Comparison of ENCODE assay signal across 18 mouse cellular contexts in the genomic region with DNA sequence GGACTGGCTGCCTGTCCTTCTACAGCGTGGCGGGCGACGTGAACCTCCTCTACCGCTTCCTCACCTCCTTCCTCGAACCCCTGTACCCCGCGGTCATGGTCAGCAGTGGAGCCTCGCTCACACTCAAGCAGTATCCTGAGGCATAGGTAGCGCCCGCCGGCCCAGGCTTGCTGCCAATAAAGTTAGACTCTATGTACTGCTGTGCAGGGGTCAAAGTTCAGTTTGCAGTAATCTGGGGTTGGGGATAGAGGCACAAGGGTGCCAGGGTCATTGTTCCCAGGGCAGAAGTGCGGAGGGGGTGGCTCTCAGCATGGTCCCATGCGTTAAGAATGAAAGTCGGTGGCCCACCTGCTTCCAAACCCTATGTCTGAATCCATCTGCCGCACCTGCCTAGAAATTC. TPM values are rescaled to one million over a fixed set of nuclear protein-coding genes. Genes with fewer than 3 reads are reported as not detected.
DNase-seq lines count a peak whose midpoint lies in the region; ATAC-seq and TF ChIP-seq lines count a peak whose summit lies in the region.
"Had no signal": no experiment of that assay in that cellular context is flagged by ENCODE, and none has a peak within 500 bp of the region (broad histone marks: within the 10 kb centered on the region; RNA-seq: fewer than 3 reads in every experiment).

No protein-coding gene starts in this region.

- H3K4me3 ChIP-seq in forebrain, embryonic 10.5 days = no peak overlapping the region
- H3K4me3 ChIP-seq in forebrain, postnatal 0 days (ENCODE audit: low read depth, low read length) = no peak overlapping the region
- H3K4me3 ChIP-seq in kidney, embryonic 14.5 days (ENCODE audit: low read length) = no peak overlapping the region
- H3K4me3 ChIP-seq in liver, embryonic 11.5 days (ENCODE audit: low read depth, low read length) = no peak overlapping the region
- no peak overlapping the region for H3K4me3 ChIP-seq in stomach, postnatal 0 days (ENCODE audit: low read depth, low read length)
- H3K4me3 ChIP-seq: embryonic facial prominence, embryonic 13.5 days; hindbrain, embryonic 13.5 days; neural tube, embryonic 12.5 days had no signal

- H3K27me3 ChIP-seq in forebrain, embryonic 10.5 days (ENCODE audit: poor library complexity, severe bottlenecking) = peaks cover 9% of the 10 kb centered on the region; the same call in 1 of the 2 replicates
- H3K27me3 ChIP-seq in forebrain, postnatal 0 days (ENCODE audit: insufficient read depth, low read length) = no peaks in the 10 kb centered on the region
- H3K27me3 ChIP-seq in kidney, embryonic 14.5 days (ENCODE audit: control insufficient read depth, insufficient read depth, low read length) = no peaks in the 10 kb centered on the region; the same call in 1 of the 2 replicates
- H3K27me3 ChIP-seq in liver, embryonic 11.5 days (replicated peaks; ENCODE audit: control insufficient read depth, insufficient read depth, low read length) = no peaks in the 10 kb centered on the region
- no peaks in the 10 kb centered on the region for H3K27me3 ChIP-seq in stomach, postnatal 0 days (ENCODE audit: control insufficient read depth, insufficient read depth, low read length)
- H3K27me3 ChIP-seq: embryonic facial prominence, embryonic 13.5 days; neural tube, embryonic 12.5 days had no signal

- ATAC-seq in forebrain, postnatal 0 days = no peak
- no peak for ATAC-seq in kidney, embryonic 14.5 days (ENCODE audit: low FRiP score, low TSS enrichment)
- no peak; the same call in 1 of the 2 replicates for ATAC-seq in liver, embryonic 11.5 days (replicated peaks; ENCODE audit: low FRiP score)
- ATAC-seq in stomach, postnatal 0 days (ENCODE audit: low FRiP score, low TSS enrichment) = peak; percentile 34; the same call in 1 of the 2 replicates

- DNase-seq in forebrain, embryonic 10.5 days (ENCODE audit: extremely low spot score, low spot score) = no peak
- DNase-seq in forebrain, postnatal 0 days = no peak
- no peak for DNase-seq in liver, embryonic 11.5 days (ENCODE audit: low spot score)
- DNase-seq in stomach, postnatal 0 days (ENCODE audit: low spot score) = peak; percentile 41
- DNase-seq in thymus, adult 18-20 months = no peak
- DNase-seq in left cerebral cortex, postnatal 36 days (ENCODE audit: low spot score in 2 of 2) = no peak
- DNase-seq in heart, adult 8-10 months (ENCODE audit: low spot score) = no peak
- DNase-seq: adrenal gland, postnatal 10 days; cerebellum, postnatal 36 days; gastrocnemius, postnatal 36 days; lung, adult 18-20 months had no signal

- WGBS in forebrain, embryonic 10.5 days = 89% methylated on average over 16 of the region's 16 CpGs
- 89% methylated on average over 16 of the region's 16 CpGs for WGBS in forebrain, postnatal 0 days
- 91% methylated on average over 16 of the region's 16 CpGs for WGBS in kidney, embryonic 14.5 days
- 75% methylated on average over 16 of the region's 16 CpGs for WGBS in liver, embryonic 11.5 days
- WGBS in stomach, postnatal 0 days = 76% methylated on average over 16 of the region's 16 CpGs

- no peaks in the 10 kb centered on the region for H3K9me3 ChIP-seq in forebrain, embryonic 10.5 days
- no peaks in the 10 kb centered on the region for H3K9me3 ChIP-seq in forebrain, postnatal 0 days (ENCODE audit: low read length)
- H3K9me3 ChIP-seq in kidney, embryonic 14.5 days (ENCODE audit: control insufficient read depth, low read length) = no peaks in the 10 kb centered on the region
- H3K9me3 ChIP-seq in liver, embryonic 11.5 days (ENCODE audit: control insufficient read depth, low read length) = no peaks in the 10 kb centered on the region
- no peaks in the 10 kb centered on the region for H3K9me3 ChIP-seq in stomach, postnatal 0 days (ENCODE audit: control insufficient read depth, low read length)
- H3K9me3 ChIP-seq: embryonic facial prominence, embryonic 13.5 days; hindbrain, embryonic 13.5 days; neural tube, embryonic 12.5 days had no signal

- H3K36me3 ChIP-seq in forebrain, embryonic 10.5 days (replicated peaks) = no peaks in the 10 kb centered on the region
- H3K36me3 ChIP-seq in forebrain, postnatal 0 days (ENCODE audit: insufficient read depth) = no peaks in the 10 kb centered on the region
- H3K36me3 ChIP-seq in kidney, embryonic 14.5 days (ENCODE audit: control insufficient read depth, insufficient read depth, low read length) = no peaks in the 10 kb centered on the region
- H3K36me3 ChIP-seq in liver, embryonic 11.5 days (ENCODE audit: control insufficient read depth, insufficient read depth, low read length) = no peaks in the 10 kb centered on the region
- no peaks in the 10 kb centered on the region for H3K36me3 ChIP-seq in stomach, postnatal 0 days (ENCODE audit: control insufficient read depth, insufficient read depth, low read length)
- H3K36me3 ChIP-seq: embryonic facial prominence, embryonic 13.5 days; hindbrain, embryonic 13.5 days; neural tube, embryonic 12.5 days had no signal

- no peak for TF ChIP-seq CTCF in forebrain, postnatal 0 days (IDR thresholded peaks at IDR 0.05; ENCODE audit: low read depth)
- TF ChIP-seq CTCF in stomach, postnatal 0 days (IDR thresholded peaks at IDR 0.05; ENCODE audit: low read depth) = no peak

- peaks cover 33% of the 10 kb centered on the region for H3K4me1 ChIP-seq in forebrain, embryonic 10.5 days
- no peaks in the 10 kb centered on the region for H3K4me1 ChIP-seq in forebrain, postnatal 0 days (ENCODE audit: insufficient read depth)
- H3K4me1 ChIP-seq in kidney, embryonic 14.5 days (ENCODE audit: control insufficient read depth, insufficient read depth, low read length) = peaks cover 19% of the 10 kb centered on the region
- peaks cover 5% of the 10 kb centered on the region for H3K4me1 ChIP-seq in liver, embryonic 11.5 days (replicated peaks; ENCODE audit: control insufficient read depth, insufficient read depth, low read length)
- no peaks in the 10 kb centered on the region for H3K4me1 ChIP-seq in stomach, postnatal 0 days (replicated peaks; ENCODE audit: control insufficient read depth, insufficient read depth)
- H3K4me1 ChIP-seq: hindbrain, embryonic 13.5 days; neural tube, embryonic 12.5 days had no signal

- H3K27ac ChIP-seq in forebrain, embryonic 10.5 days = 0 out of 2 replicates have a peak overlapping the region, but pooled peaks have one; percentile 16
- H3K27ac ChIP-seq in forebrain, postnatal 0 days (ENCODE audit: low read depth, low read length) = no peak overlapping the region
- peak overlapping the region; percentile 57; the same call in 1 of the 2 replicates for H3K27ac ChIP-seq in kidney, embryonic 14.5 days (ENCODE audit: low read depth, low read length)
- H3K27ac ChIP-seq in liver, embryonic 11.5 days (ENCODE audit: low read depth, low read length) = peak overlapping the region; percentile 74
- no peak overlapping the region for H3K27ac ChIP-seq in stomach, postnatal 0 days (replicated peaks)
- H3K27ac ChIP-seq: embryonic facial prominence, embryonic 13.5 days; hindbrain, embryonic 13.5 days; neural tube, embryonic 12.5 days had no signal

- TF ChIP-seq EP300 in stomach, postnatal 0 days (optimal IDR thresholded peaks at IDR 0.05) = no peak

- no peak overlapping the region for H3K4me2 ChIP-seq in forebrain, postnatal 0 days (ENCODE audit: low read depth)
- H3K4me2 ChIP-seq in kidney, embryonic 14.5 days (replicated peaks; ENCODE audit: low read depth, low read length) = no peak overlapping the region
- H3K4me2 ChIP-seq in liver, embryonic 11.5 days = no peak overlapping the region
- no peak overlapping the region for H3K4me2 ChIP-seq in stomach, postnatal 0 days (replicated peaks; ENCODE audit: low read depth)
- H3K4me2 ChIP-seq: embryonic facial prominence, embryonic 13.5 days; hindbrain, embryonic 13.5 days; neural tube, embryonic 12.5 days had no signal

- intact Hi-C loops in left cerebral cortex, postnatal 36 days (cut with DNase I) = no loop called here

- no peak overlapping the region for H3K9ac ChIP-seq in forebrain, postnatal 0 days
- no peak overlapping the region for H3K9ac ChIP-seq in kidney, embryonic 14.5 days (ENCODE audit: low read depth, low read length)
- H3K9ac ChIP-seq in liver, embryonic 11.5 days (ENCODE audit: low read depth, low read length) = no peak overlapping the region
- H3K9ac ChIP-seq in stomach, postnatal 0 days (ENCODE audit: low read length) = no peak overlapping the region
- H3K9ac ChIP-seq: embryonic facial prominence, embryonic 13.5 days; hindbrain, embryonic 13.5 days; neural tube, embryonic 12.5 days had no signal

RNA-seq across cellular contexts. Expression of a gene that starts 7.7 kb away (rescaled TPM):
- 0.15 and 0.19 TPM in 2 replicates for polyA plus RNA-seq in forebrain, embryonic 10.5 days (2016; fragmentation: Nextera tagmentation; extraction: Ambion mirVana)
- total RNA-seq in forebrain, postnatal 0 days (2014; rRNA removed) = not detected in 2 replicates
- polyA plus RNA-seq in forebrain, postnatal 0 days (2015; fragmentation: Nextera tagmentation; extraction: Ambion mirVana) = not detected in 2 replicates
- 0.14 and 0.33 TPM in 2 replicates for polyA plus RNA-seq in kidney, embryonic 14.5 days (2014; fragmentation: Nextera tagmentation; extraction: Ambion mirVana)
- 0.18 and 0.27 TPM in 2 replicates for polyA plus RNA-seq in liver, embryonic 11.5 days (2014; fragmentation: Nextera tagmentation; extraction: Ambion mirVana)
- polyA plus RNA-seq in stomach, postnatal 0 days (2015; fragmentation: Nextera tagmentation; extraction: Ambion mirVana) = 0.10 and 0.13 TPM in 2 replicates
- total RNA-seq in left cerebral cortex, postnatal 36 days (2021) = not detected
- under 1 TPM in 1 of 4 experiments, not detected in 3; 0.16 TPM for total RNA-seq in heart, adult 8-10 months (2022)
- total RNA-seq: gastrocnemius, postnatal 36 days had no signal
- polyA plus RNA-seq: hindbrain, embryonic 13.5 days; midbrain, postnatal 0 days; neural tube, embryonic 12.5 days; stomach, embryonic 14.5 days had no signal

RNA-seq across cellular contexts. Expression of a gene that starts 14.2 kb away (rescaled TPM):
- polyA plus RNA-seq in forebrain, embryonic 10.5 days (2016; fragmentation: Nextera tagmentation; extraction: Ambion mirVana) = 0.19 and 0.20 TPM in 2 replicates
- not detected in 2 replicates for total RNA-seq in forebrain, postnatal 0 days (2014; rRNA removed)
- polyA plus RNA-seq in forebrain, postnatal 0 days (2015; fragmentation: Nextera tagmentation; extraction: Ambion mirVana) = 0.06 and 0.07 TPM in 2 replicates
- 9.0 and 10.7 TPM in 2 replicates for polyA plus RNA-seq in kidney, embryonic 14.5 days (2014; fragmentation: Nextera tagmentation; extraction: Ambion mirVana)
- not detected in 2 replicates for polyA plus RNA-seq in liver, embryonic 11.5 days (2014; fragmentation: Nextera tagmentation; extraction: Ambion mirVana)
- polyA plus RNA-seq in stomach, postnatal 0 days (2015; fragmentation: Nextera tagmentation; extraction: Ambion mirVana) = 14.4 and 17.3 TPM in 2 replicates
- total RNA-seq in left cerebral cortex, postnatal 36 days (2021) = not detected
- total RNA-seq in heart, adult 8-10 months (2022) = not detected
- total RNA-seq: left cerebral cortex, postnatal 10 days; midbrain, postnatal 0 days had no signal

RNA-seq across cellular contexts. Expression of a gene that starts 27.4 kb away (rescaled TPM):
- 8.1 and 8.2 TPM in 2 replicates for polyA plus RNA-seq in forebrain, embryonic 10.5 days (2016; fragmentation: Nextera tagmentation; extraction: Ambion mirVana)
- 11.2 and 14.2 TPM in 2 replicates for total RNA-seq in forebrain, postnatal 0 days (2014; rRNA removed)
- 8.5 and 11.2 TPM in 2 replicates for polyA plus RNA-seq in forebrain, postnatal 0 days (2015; fragmentation: Nextera tagmentation; extraction: Ambion mirVana)
- polyA plus RNA-seq in kidney, embryonic 14.5 days (2014; fragmentation: Nextera tagmentation; extraction: Ambion mirVana) = 5.7 and 7.9 TPM in 2 replicates
- 5.7 and 6.0 TPM in 2 replicates for polyA plus RNA-seq in liver, embryonic 11.5 days (2014; fragmentation: Nextera tagmentation; extraction: Ambion mirVana)
- polyA plus RNA-seq in stomach, postnatal 0 days (2015; fragmentation: Nextera tagmentation; extraction: Ambion mirVana) = 6.3 and 6.5 TPM in 2 replicates
- total RNA-seq in left cerebral cortex, postnatal 36 days (2021) = 10 to 100 TPM; 13.0 to 13.5 TPM
- 1 to 10 TPM; 1.2 to 2.2 (median 1.9) TPM for total RNA-seq in heart, adult 8-10 months (2022)

RNA-seq across cellular contexts. Expression of a gene that starts 28.1 kb away (rescaled TPM):
- 8.9 and 10.3 TPM in 2 replicates for polyA plus RNA-seq in forebrain, embryonic 10.5 days (2016; fragmentation: Nextera tagmentation; extraction: Ambion mirVana)
- 31.7 TPM in 2 replicates for total RNA-seq in forebrain, postnatal 0 days (2014; rRNA removed)
- polyA plus RNA-seq in forebrain, postnatal 0 days (2015; fragmentation: Nextera tagmentation; extraction: Ambion mirVana) = 27.1 and 29.3 TPM in 2 replicates
- polyA plus RNA-seq in kidney, embryonic 14.5 days (2014; fragmentation: Nextera tagmentation; extraction: Ambion mirVana) = 22.7 and 23.9 TPM in 2 replicates
- polyA plus RNA-seq in liver, embryonic 11.5 days (2014; fragmentation: Nextera tagmentation; extraction: Ambion mirVana) = 8.4 and 8.9 TPM in 2 replicates
- 11.6 and 13.0 TPM in 2 replicates for polyA plus RNA-seq in stomach, postnatal 0 days (2015; fragmentation: Nextera tagmentation; extraction: Ambion mirVana)
- 10 to 100 TPM; 72.0 to 79.2 TPM for total RNA-seq in left cerebral cortex, postnatal 36 days (2021)
- total RNA-seq in heart, adult 8-10 months (2022) = 10 to 100 TPM; 29.3 to 34.0 (median 29.7) TPM

RNA-seq across cellular contexts. Expression of a gene that starts 28.3 kb away (rescaled TPM):
- 877 and 886 TPM in 2 replicates for polyA plus RNA-seq in forebrain, embryonic 10.5 days (2016; fragmentation: Nextera tagmentation; extraction: Ambion mirVana)
- 339 and 418 TPM in 2 replicates for total RNA-seq in forebrain, postnatal 0 days (2014; rRNA removed)
- polyA plus RNA-seq in forebrain, postnatal 0 days (2015; fragmentation: Nextera tagmentation; extraction: Ambion mirVana) = 808 and 932 TPM in 2 replicates
- 962 and 1,151 TPM in 2 replicates for polyA plus RNA-seq in kidney, embryonic 14.5 days (2014; fragmentation: Nextera tagmentation; extraction: Ambion mirVana)
- polyA plus RNA-seq in liver, embryonic 11.5 days (2014; fragmentation: Nextera tagmentation; extraction: Ambion mirVana) = 835 and 884 TPM in 2 replicates
- polyA plus RNA-seq in stomach, postnatal 0 days (2015; fragmentation: Nextera tagmentation; extraction: Ambion mirVana) = 883 and 916 TPM in 2 replicates
- total RNA-seq in left cerebral cortex, postnatal 36 days (2021) = 100 to 1,000 TPM; 417 to 474 TPM
- total RNA-seq in heart, adult 8-10 months (2022) = 1,000 to 10,000 TPM; 2,233 to 2,384 (median 2,275) TPM

Comparison
In these comparisons a context has a peak if more than half of its experiments do, and no peak if none do; other contexts are left out.
1. H3K27ac ChIP-seq: peak in forebrain, embryonic 10.5 days (single experiment), kidney, embryonic 14.5 days (single experiment) and liver, embryonic 11.5 days (single experiment); none in forebrain, postnatal 0 days (single experiment) and stomach, postnatal 0 days (single experiment).